Mouse (Mus musculus) thymus, postnatal 25 days (tissue): Measurements from ENCODE around the gene Cdc14a.
A peak's percentile ranks its signal among the peaks of the same experiment; 100 is the strongest.
"Not testable (repeated sequence)": the region's sequence is repeated elsewhere in the genome, so short reads cannot be mapped to it uniquely, and the experiment has no call there.

Experiments
- DNase-seq: peaks from one replicate; pipeline ENCODE4 v3.0.0; 2022

Cdc14a gene

GRCm38 (mm10) chr3:116366125-116366524, 57.7 kb downstream of the Cdc14a start:
- no peak for DNase-seq

- no peak for DNase-seq
Measured at GRCm38 (mm10) chr3:116361906-116362305, 61.9 kb downstream of the Cdc14a start.

DNA sequence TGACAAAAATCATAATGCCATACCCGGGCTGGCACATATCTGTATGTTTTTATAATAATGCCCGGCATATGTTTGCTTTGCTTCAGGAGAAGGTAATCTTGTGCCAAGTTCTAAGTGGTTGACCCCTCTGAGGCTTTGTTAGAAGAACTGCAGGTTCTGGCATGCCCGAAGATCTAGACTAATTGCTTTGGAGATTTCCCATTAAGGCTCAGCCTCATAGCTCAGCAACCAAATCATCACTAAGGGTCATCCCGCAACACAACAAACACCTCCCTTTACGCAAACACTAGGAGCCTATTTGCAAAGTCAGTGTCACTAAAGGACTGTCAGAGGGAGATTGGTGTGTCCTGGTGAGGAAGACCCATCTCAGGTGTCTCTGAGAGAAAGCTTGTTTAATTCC, 62.7 kb downstream of the Cdc14a start:
- no peak for DNase-seq

DNA sequence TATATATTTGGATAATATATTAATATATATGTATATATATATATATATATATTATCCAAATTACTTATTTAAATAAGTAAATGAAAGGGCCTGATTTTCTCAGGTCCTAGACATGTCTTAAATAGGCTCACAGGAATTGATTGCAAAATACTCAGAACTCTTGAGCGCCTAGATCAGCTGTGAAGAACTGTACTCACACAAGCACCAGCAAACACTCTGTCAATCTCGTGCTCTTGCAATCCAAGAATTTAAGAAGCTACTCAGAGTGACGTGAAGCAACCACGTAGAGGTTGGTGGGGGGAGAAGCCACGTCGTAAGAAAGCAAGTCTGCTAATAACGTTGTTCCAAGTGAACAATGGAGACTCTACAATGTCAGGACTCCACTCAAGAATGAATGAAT, 66.0 kb downstream of the Cdc14a start:
- DNase-seq, result no peak

- no peak for DNase-seq
Measured at GRCm38 (mm10) chr3:116357180-116357579, 66.7 kb downstream of the Cdc14a start.

- DNase-seq, result no peak
Measured at GRCm38 (mm10) chr3:116355026-116355788, 68.6 kb downstream of the Cdc14a start.

DNA sequence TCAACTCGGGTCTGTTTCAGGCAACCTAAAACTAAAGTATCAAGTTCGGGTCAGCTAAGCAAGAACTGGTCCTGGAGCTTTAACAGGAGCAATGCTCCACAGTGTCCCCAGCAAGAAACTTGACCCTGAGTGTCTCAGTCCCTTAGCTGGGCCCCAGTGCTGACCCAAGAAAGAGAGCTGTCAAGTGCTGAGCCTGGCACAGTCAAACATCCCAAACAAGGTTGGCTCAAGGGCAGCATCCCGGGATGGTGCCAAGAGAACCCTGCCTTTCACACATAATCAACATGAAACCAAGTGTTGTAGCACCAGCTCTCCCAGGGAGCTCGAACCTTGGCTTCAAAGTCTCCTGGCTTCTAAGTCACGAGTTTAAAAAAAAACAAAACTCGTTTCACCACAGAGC, 71.3 kb downstream of the Cdc14a start:
- no peak for DNase-seq

GRCm38 (mm10) chr3:116350389-116350967, 73.4 kb downstream of the Cdc14a start:
- DNase-seq, result no peak

GRCm38 (mm10) chr3:116347571-116347970, 76.3 kb downstream of the Cdc14a start:
- not testable (repeated sequence) for DNase-seq

GRCm38 (mm10) chr3:116345245-116345644, 78.6 kb downstream of the Cdc14a start:
- DNase-seq, result no peak

- no peak for DNase-seq
Measured at GRCm38 (mm10) chr3:116342251-116342650, 81.6 kb downstream of the Cdc14a start.

DNA sequence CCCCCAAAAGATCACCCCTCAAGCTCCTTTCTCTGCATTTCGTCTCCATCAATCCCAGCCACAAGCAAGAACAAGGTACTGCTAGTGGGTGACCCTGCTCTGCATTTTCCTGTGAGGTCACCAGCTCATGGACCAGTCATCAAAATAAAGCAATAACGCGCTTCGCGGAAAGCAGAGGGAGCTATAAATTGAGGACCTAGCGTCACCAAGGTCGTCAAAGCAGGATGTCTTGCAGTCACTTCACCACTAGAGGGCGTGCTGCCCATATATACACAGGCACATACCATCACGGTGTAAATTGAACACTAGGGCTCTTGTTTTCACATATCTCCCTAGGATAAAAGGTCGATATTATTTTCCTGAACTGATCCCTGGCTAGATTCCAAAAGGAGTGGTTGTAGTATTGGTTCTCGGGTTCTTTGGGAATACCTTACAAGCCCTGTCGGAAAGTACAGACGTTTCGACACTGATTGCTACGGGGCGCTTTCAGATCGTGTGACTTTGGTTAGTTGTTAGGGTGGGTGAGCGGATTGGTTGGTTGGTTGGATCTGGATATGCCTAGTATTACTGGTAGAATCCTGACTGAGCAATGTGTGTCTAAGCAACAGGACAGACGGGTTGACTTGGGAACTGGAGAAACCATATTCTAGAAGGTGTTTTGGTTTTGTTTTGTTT, 82.7 kb downstream of the Cdc14a start:
- peak; percentile 71 for DNase-seq

DNA sequence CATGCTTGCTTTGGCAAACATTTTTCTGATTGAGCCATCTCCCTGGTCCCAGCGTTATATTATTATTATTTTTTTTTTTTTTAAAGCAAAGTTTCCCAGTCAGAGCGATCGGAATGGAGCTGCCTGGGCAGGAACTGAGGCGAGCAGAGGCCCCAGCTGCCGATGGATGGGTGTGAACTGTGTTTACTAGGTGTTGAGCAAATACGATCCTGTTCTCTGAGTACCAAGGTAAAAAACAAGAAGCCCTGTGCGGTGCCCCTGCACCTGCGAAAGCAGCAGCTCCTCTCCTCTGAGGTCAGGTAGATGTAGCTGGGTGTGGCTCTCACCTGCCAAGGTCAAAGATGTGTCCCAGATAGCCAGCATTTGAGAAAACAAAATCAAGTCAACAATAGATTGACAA, 83.6 kb downstream of the Cdc14a start:
- DNase-seq, result no peak

- no peak for DNase-seq
Measured at GRCm38 (mm10) chr3:116338616-116339015, 85.2 kb downstream of the Cdc14a start.

DNA sequence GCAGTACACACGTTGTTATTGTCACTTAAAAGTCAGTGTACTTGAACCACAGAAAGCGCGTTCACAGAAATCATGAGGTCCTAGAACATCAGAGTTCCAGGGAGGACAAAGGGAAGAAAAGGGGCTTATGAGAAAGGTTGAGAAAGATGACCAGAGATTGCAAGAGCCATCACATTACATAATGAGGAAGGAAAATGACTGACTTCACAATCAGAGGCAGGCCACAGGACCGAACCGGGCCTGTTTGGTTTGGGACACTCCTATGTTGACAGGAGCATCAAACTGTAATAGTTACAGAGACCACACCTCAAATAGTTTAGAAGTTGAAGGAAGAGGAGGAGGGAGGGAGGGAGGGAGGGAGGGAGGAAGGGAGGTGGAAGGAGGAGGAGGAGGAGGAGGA, 86.0 kb downstream of the Cdc14a start:
- DNase-seq, result no peak

DNA sequence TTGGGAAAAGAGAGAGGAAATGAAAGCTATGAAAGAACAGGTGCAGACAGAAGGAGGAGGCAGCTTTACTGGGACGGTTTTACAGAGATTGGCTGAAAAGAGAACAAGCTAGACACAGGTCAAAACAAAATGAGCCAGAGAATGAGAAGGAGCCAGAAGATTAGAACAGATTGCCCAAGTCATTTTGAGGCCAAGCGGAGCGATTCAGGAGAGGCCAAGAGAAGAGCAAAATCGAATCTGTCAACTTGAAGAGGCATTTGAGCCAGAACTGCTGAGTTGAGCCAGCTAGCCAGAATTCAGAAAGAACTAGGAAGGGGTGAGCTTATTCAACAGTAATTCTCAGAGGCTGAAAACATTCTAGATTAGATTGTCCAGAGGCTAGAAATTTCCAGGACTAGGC, 88.8 kb downstream of the Cdc14a start:
- no peak for DNase-seq

GRCm38 (mm10) chr3:116333711-116334110, 90.1 kb downstream of the Cdc14a start:
- DNase-seq, result no peak

DNA sequence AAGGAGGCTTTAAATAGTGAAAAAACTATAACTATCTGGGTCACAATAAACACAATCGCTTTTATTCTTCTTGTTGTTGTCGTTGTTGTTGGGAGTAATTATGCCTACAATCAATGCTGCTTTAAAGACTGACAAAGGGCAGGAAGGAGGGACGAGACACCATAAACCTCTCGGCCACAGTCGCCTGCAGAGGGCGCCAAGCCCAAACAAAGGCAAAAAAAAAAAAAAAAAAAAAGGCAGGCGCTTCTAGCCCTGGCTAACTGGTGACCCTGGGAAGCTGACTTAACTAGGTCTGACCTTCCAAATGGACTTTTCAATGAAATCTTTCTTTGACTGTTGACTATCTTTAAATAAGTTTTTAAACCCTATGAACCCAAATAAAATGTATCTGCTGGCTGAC, 90.6 kb downstream of the Cdc14a start:
- DNase-seq, result peak; percentile 41

- peak; percentile 49 for DNase-seq
Measured at GRCm38 (mm10) chr3:116331811-116332464, 91.9 kb downstream of the Cdc14a start.

DNA sequence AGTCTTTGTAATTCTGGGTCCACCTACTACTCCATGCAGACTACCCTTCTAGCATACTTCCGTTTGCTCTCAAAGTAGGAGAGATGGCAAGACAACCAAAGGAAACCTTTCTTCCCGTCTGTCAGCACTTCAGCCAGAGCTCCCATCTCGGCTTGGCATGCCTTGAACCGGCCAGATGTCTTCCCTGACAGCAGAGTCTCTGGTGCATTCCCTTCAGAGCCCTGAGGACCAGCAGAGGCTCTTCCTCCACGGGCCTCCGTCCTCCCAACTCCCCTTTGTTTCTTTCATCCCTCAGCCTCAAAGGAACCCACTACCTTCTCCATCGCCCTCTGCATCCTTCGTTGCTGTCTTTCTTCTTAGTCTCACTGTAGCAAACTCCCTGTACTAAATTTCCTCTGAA, 93.9 kb downstream of the Cdc14a start:
- no peak for DNase-seq

DNA sequence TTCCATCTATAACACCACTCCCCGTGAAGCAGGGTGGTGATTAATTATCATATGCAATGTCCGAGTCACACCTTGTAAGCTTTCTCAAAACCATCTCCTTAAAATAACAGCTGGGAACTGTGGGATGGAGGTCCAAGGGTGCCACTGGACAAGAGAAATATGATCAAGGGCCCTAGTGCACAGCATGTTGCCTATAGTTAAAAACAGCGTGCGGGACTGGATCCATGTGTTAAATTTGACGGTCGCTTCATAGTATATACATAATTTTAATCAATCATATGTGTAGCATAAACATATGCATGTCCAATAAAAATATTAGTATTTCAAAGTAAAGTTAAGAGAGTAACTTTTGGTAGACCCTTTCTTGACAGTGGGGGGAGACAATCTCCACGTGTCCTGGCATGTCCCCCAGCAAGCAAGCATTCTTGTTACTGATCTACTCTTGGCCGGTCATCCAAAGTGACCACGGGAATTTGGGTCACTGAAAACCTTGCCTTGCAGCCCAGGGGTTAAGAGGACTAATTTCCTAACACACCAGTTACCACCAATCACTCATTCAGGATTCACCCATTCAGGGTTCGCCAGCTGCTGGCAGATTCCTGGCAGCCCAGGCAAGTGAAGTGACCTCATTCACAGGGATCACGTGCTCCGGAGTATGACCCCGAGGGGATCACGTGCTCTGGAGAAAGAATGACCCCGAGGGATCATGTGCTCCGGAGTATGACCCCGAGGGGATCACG, 94.6 kb downstream of the Cdc14a start:
- no peak for DNase-seq

DNA sequence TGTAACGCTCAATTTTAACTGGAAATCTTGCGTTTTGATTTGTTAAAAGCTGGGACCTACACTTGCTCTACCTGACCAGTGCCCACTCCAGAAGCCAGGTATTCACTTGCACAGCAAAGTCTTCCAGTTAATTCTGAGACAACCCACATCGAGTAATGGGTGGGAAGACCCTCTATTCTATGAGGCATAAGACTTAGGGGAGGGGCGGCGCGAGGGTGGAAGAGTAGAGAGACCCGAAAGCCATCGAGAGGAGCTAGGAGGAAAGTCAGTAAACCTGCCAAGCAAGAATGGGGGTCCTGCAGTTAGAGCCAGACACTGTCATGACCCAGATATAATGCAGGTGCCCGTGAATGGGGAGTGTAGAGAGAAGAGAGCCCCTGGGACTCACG, 96.2 kb downstream of the Cdc14a start:
- DNase-seq, result no peak
